Mouse (Mus musculus): ENCODE measurements at regions not wholly inside any gene's neighbourhood (a gene's known extent, or its start where the extent isn't known, plus 50 kb on each side); places are given as distances from the start of the nearest gene placed in this dataset.

GRCm38 (mm10) chr15:37157386-37157785 lies 149.8 kb upstream of the Zfp706 start:
- H3K27ac ChIP-seq (ENCODE audit: low read depth, low read length): no peak overlapping the region
- whole genome bisulfite sequencing: 72% methylated on average over 4 of the region's 4 CpGs
- H3K4me2 ChIP-seq (ENCODE audit: low read depth, low read length, poor library complexity, severe bottlenecking): no peak overlapping the region
- ATAC-seq (ENCODE audit: low FRiP score): no peak
- no peak for TF ChIP-seq CTCF (IDR thresholded peaks at IDR 0.05)
- H3K36me3 ChIP-seq (ENCODE audit: insufficient read depth, low read length): no peaks in the 10 kb centered on the region
- no peak overlapping the region for H3K4me3 ChIP-seq (ENCODE audit: low read depth, low read length)
- no peaks in the 10 kb centered on the region for H3K27me3 ChIP-seq (ENCODE audit: insufficient read depth, low read length)
- H3K9me3 ChIP-seq (ENCODE audit: low read length): no peaks in the 10 kb centered on the region
- no peak for DNase-seq (ENCODE audit: low spot score)
- H3K4me1 ChIP-seq (ENCODE audit: insufficient read depth, low read length): no peaks in the 10 kb centered on the region
- no peak overlapping the region for H3K9ac ChIP-seq (replicated peaks; ENCODE audit: low read length, poor library complexity, severe bottlenecking)

- ATAC-seq (ENCODE audit: low FRiP score) (no peak), DNase-seq (ENCODE audit: low spot score) (no peak)
- Histone ChIP-seq H3K27me3 (ENCODE audit: insufficient read depth, low read length) (no peaks in the 10 kb centered on the region), H3K4me1 (ENCODE audit: insufficient read depth, low read length) (no peaks in the 10 kb centered on the region), H3K4me2 (ENCODE audit: low read depth, low read length, poor library complexity, severe bottlenecking) (no peak overlapping the region), H3K27ac (ENCODE audit: low read depth, low read length) (no peak overlapping the region), H3K9ac (replicated peaks; ENCODE audit: low read length, poor library complexity, severe bottlenecking) (no peak overlapping the region), H3K36me3 (ENCODE audit: insufficient read depth, low read length) (no peaks in the 10 kb centered on the region), H3K9me3 (ENCODE audit: low read length) (no peaks in the 10 kb centered on the region), H3K4me3 (ENCODE audit: low read depth, low read length) (no peak overlapping the region)
- 93% methylated on average over 4 of the region's 4 CpGs for WGBS
- TF ChIP-seq CTCF (IDR thresholded peaks at IDR 0.05): no peak
Observed at GRCm38 (mm10) chr15:37154934-37155333, 147.4 kb upstream of the Zfp706 start.

GRCm38 (mm10) chr15:37153177-37153576 lies 145.6 kb upstream of the Zfp706 start:
- H3K9ac ChIP-seq (replicated peaks; ENCODE audit: low read length, poor library complexity, severe bottlenecking): no peak overlapping the region
- no peak for DNase-seq (ENCODE audit: low spot score)
- no peak overlapping the region for H3K4me3 ChIP-seq (ENCODE audit: low read depth, low read length)
- no peaks in the 10 kb centered on the region for H3K27me3 ChIP-seq (ENCODE audit: insufficient read depth, low read length)
- no peaks in the 10 kb centered on the region for H3K36me3 ChIP-seq (ENCODE audit: insufficient read depth, low read length)
- no peak overlapping the region for H3K27ac ChIP-seq (ENCODE audit: low read depth, low read length)
- H3K4me1 ChIP-seq (ENCODE audit: insufficient read depth, low read length): no peaks in the 10 kb centered on the region
- H3K9me3 ChIP-seq (ENCODE audit: low read length): no peaks in the 10 kb centered on the region
- ATAC-seq (ENCODE audit: low FRiP score): no peak
- 80% methylated on average over 6 of the region's 6 CpGs for WGBS
- no peak overlapping the region for H3K4me2 ChIP-seq (ENCODE audit: low read depth, low read length, poor library complexity, severe bottlenecking)
- TF ChIP-seq CTCF (IDR thresholded peaks at IDR 0.05): no peak

GRCm38 (mm10) chr15:37135590-37136164 lies 128.1 kb upstream of the Zfp706 start:
- Histone ChIP-seq H3K4me2 (ENCODE audit: low read depth, low read length, poor library complexity, severe bottlenecking) (peak overlapping the region; percentile 63), H3K9me3 (ENCODE audit: low read length) (no peaks in the 10 kb centered on the region), H3K9ac (replicated peaks; ENCODE audit: low read length, poor library complexity, severe bottlenecking) (peak overlapping the region; percentile 80), H3K36me3 (ENCODE audit: insufficient read depth, low read length) (no peaks in the 10 kb centered on the region), H3K27me3 (ENCODE audit: insufficient read depth, low read length) (no peaks in the 10 kb centered on the region), H3K4me3 (ENCODE audit: low read depth, low read length) (peak overlapping the region; percentile 42), H3K27ac (ENCODE audit: low read depth, low read length) (peak overlapping the region; percentile 77), H3K4me1 (ENCODE audit: insufficient read depth, low read length) (0 out of 2 replicates have a peak, but pooled peaks cover 9% of the 10 kb centered on the region)
- DNase-seq (ENCODE audit: low spot score): peak; percentile 61
- peak; percentile 71 for ATAC-seq (ENCODE audit: low FRiP score)
- WGBS: under 1% methylated on average over 35 of the region's 35 CpGs
- no peak for TF ChIP-seq CTCF (IDR thresholded peaks at IDR 0.05)

- DNase-seq (ENCODE audit: low spot score): peak; percentile 51
- TF ChIP-seq CTCF (IDR thresholded peaks at IDR 0.05): no peak
- Histone ChIP-seq H3K27me3 (ENCODE audit: insufficient read depth, low read length) (no peaks in the 10 kb centered on the region), H3K9me3 (ENCODE audit: low read length) (no peaks in the 10 kb centered on the region), H3K4me1 (ENCODE audit: insufficient read depth, low read length) (0 out of 2 replicates have a peak, but pooled peaks cover 9% of the 10 kb centered on the region), H3K27ac (ENCODE audit: low read depth, low read length) (peak overlapping the region; percentile 77), H3K4me2 (ENCODE audit: low read depth, low read length, poor library complexity, severe bottlenecking) (peak overlapping the region; percentile 63), H3K4me3 (ENCODE audit: low read depth, low read length) (peak overlapping the region; percentile 42), H3K36me3 (ENCODE audit: insufficient read depth, low read length) (no peaks in the 10 kb centered on the region), H3K9ac (replicated peaks; ENCODE audit: low read length, poor library complexity, severe bottlenecking) (peak overlapping the region; percentile 80)
- 21% methylated on average over 20 of the region's 20 CpGs for WGBS
- peak; percentile 39 for ATAC-seq (ENCODE audit: low FRiP score)
Observed at GRCm38 (mm10) chr15:37134913-37135589, 127.5 kb upstream of the Zfp706 start.

GRCm38 (mm10) chr15:37134386-37134785 lies 126.8 kb upstream of the Zfp706 start:
- no peak overlapping the region for H3K4me3 ChIP-seq (ENCODE audit: low read depth, low read length)
- no peak overlapping the region for H3K9ac ChIP-seq (replicated peaks; ENCODE audit: low read length, poor library complexity, severe bottlenecking)
- no peak overlapping the region for H3K27ac ChIP-seq (ENCODE audit: low read depth, low read length)
- 42% methylated on average over 4 of the region's 4 CpGs for WGBS
- H3K4me1 ChIP-seq (ENCODE audit: insufficient read depth, low read length): 0 out of 2 replicates have a peak, but pooled peaks cover 9% of the 10 kb centered on the region
- H3K36me3 ChIP-seq (ENCODE audit: insufficient read depth, low read length): no peaks in the 10 kb centered on the region
- no peaks in the 10 kb centered on the region for H3K9me3 ChIP-seq (ENCODE audit: low read length)
- TF ChIP-seq CTCF (IDR thresholded peaks at IDR 0.05): no peak
- ATAC-seq (ENCODE audit: low FRiP score): 0 out of 2 replicates have a peak, but pooled peaks have one; percentile 11
- H3K27me3 ChIP-seq (ENCODE audit: insufficient read depth, low read length): no peaks in the 10 kb centered on the region
- H3K4me2 ChIP-seq (ENCODE audit: low read depth, low read length, poor library complexity, severe bottlenecking): no peak overlapping the region
- DNase-seq (ENCODE audit: low spot score): peak; percentile 34

Measured in midbrain, postnatal 0 days (tissue).